ENCODE assay signal across 11 mouse cellular contexts in the genomic region with DNA sequence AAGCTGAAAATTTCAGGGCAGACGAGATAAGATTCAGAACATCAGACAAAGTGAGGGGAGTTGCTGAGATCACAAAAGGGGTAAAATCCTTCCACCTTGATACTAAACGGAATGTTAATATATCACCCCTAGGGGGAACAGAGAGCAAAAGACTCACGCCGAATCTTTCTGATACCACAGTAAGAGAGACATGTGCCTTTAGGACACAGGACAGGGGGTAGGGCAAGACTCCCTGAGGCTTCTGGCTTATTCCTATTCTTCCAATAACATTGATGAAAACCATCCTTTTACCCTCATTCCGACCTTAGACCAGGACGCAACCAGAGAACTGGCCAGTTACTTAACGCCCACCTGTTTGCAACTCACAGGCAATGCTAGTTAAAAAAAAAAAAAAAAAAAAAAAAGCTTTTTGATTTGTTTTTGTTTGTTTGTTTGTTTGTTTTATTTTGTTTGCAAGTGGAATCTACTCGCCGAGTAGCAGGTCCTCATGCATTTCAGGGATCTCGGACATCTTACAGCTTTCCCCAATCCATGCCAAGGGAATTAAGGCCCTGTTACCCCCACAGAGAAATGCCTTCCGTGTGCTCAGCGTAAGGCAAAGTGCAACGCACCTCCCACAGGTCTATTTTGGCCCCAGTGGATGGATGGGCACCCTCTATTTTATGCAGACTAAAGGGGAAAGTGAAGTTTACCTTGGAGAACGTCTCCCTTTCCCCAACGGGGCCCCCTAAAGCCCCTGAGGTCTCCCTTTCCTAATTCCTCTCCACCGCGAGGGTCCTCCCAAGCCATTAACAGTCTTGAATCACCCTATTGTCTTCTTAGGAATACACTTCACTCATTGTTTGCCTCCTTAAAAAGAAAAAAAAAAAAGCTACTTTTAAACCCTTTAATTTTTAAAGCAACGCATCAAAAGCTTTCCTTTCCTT.
A peak's percentile ranks its signal among the peaks of the same experiment; 100 is the strongest.
DNase-seq lines count a peak whose midpoint lies in the region; ATAC-seq lines count a peak whose summit lies in the region.
"Had no signal": no experiment of that assay in that cellular context is flagged by ENCODE, and none has a peak within 500 bp of the region (broad histone marks: within the 10 kb centered on the region; RNA-seq: fewer than 3 reads in every experiment).

No protein-coding gene starts in this region.

- H3K4me2 ChIP-seq in neural tube, embryonic 11.5 days (ENCODE audit: low read depth), result peak overlapping the region; percentile 25
- peak overlapping the region; percentile 47 for H3K4me2 ChIP-seq in forebrain, embryonic 14.5 days (ENCODE audit: low read length)
- peak overlapping the region; percentile 44 for H3K4me2 ChIP-seq in midbrain, embryonic 12.5 days (replicated peaks)
- H3K4me2 ChIP-seq: lung, embryonic 15.5 days had no signal

- H3K9ac ChIP-seq in neural tube, embryonic 11.5 days (ENCODE audit: low read length), result no peak overlapping the region
- no peak overlapping the region; the same call in 1 of the 2 replicates for H3K9ac ChIP-seq in forebrain, embryonic 14.5 days (ENCODE audit: low read length)
- H3K9ac ChIP-seq in midbrain, embryonic 12.5 days (replicated peaks), result no peak overlapping the region
- H3K9ac ChIP-seq: lung, embryonic 15.5 days had no signal

- 50% methylated on average over 18 of the region's 18 CpGs for WGBS in neural tube, embryonic 11.5 days
- 5% methylated on average over 18 of the region's 18 CpGs for WGBS in forebrain, embryonic 14.5 days
- WGBS in midbrain, embryonic 12.5 days, result 26% methylated on average over 18 of the region's 18 CpGs

- peaks cover 8% of the 10 kb centered on the region for H3K4me1 ChIP-seq in neural tube, embryonic 11.5 days (ENCODE audit: control insufficient read depth, insufficient read depth, low read length)
- peaks cover 20% of the 10 kb centered on the region; the same call in 1 of the 2 replicates for H3K4me1 ChIP-seq in forebrain, embryonic 14.5 days (ENCODE audit: control insufficient read depth, insufficient read depth, low read length)
- H3K4me1 ChIP-seq in midbrain, embryonic 12.5 days, result peaks cover 44% of the 10 kb centered on the region

- no peak for DNase-seq in neural tube, embryonic 11.5 days (ENCODE audit: low spot score)
- DNase-seq in neural tube, embryonic 10.5 days (ENCODE audit: extremely low spot score, low spot score), result no peak
- peak; percentile 54 for DNase-seq in forebrain, embryonic 14.5 days (ENCODE audit: low spot score)
- DNase-seq in Muller cell, postnatal 12 days (ENCODE audit: inconsistent ontology term), result no peak
- no peak for DNase-seq in adrenal gland, postnatal 10 days
- DNase-seq in gastrocnemius, postnatal 10 days, result no peak
- DNase-seq: kidney, postnatal 14 days had no signal

- H3K27me3 ChIP-seq in neural tube, embryonic 11.5 days (ENCODE audit: control insufficient read depth, insufficient read depth, low read length), result no peaks in the 10 kb centered on the region
- H3K27me3 ChIP-seq in forebrain, embryonic 14.5 days (replicated peaks; ENCODE audit: control insufficient read depth, insufficient read depth, low read length), result no peaks in the 10 kb centered on the region
- peaks cover 32% of the 10 kb centered on the region for H3K27me3 ChIP-seq in midbrain, embryonic 12.5 days
- H3K27me3 ChIP-seq: lung, embryonic 15.5 days had no signal

- H3K9me3 ChIP-seq in neural tube, embryonic 11.5 days (ENCODE audit: control insufficient read depth, low read length), result no peaks in the 10 kb centered on the region
- H3K9me3 ChIP-seq in forebrain, embryonic 14.5 days (replicated peaks; ENCODE audit: control insufficient read depth, low read length), result no peaks in the 10 kb centered on the region
- no peaks in the 10 kb centered on the region for H3K9me3 ChIP-seq in midbrain, embryonic 12.5 days
- H3K9me3 ChIP-seq: G1E; lung, embryonic 15.5 days had no signal

- no peak overlapping the region for H3K27ac ChIP-seq in neural tube, embryonic 11.5 days (ENCODE audit: low read depth, low read length)
- H3K27ac ChIP-seq in forebrain, embryonic 14.5 days (ENCODE audit: low read depth, low read length), result no peak overlapping the region
- H3K27ac ChIP-seq in midbrain, embryonic 12.5 days (replicated peaks), result no peak overlapping the region
- H3K27ac ChIP-seq: gastrocnemius, adult 2 months; lung, embryonic 15.5 days had no signal

- no peak for ATAC-seq in neural tube, embryonic 11.5 days (ENCODE audit: insufficient read depth, low FRiP score, low TSS enrichment)
- ATAC-seq in forebrain, embryonic 14.5 days, result 0 out of 2 replicates have a peak, but pooled peaks have one; percentile 22
- no peak for ATAC-seq in midbrain, embryonic 12.5 days (ENCODE audit: low FRiP score, low read depth)

- H3K4me3 ChIP-seq in neural tube, embryonic 11.5 days (ENCODE audit: low read depth, low read length), result peak overlapping the region; percentile 8; the same call in 1 of the 2 replicates
- peak overlapping the region; percentile 14; the same call in 1 of the 2 replicates for H3K4me3 ChIP-seq in forebrain, embryonic 14.5 days (ENCODE audit: low read depth, low read length)
- H3K4me3 ChIP-seq in midbrain, embryonic 12.5 days, result no peak overlapping the region; the same call in 1 of the 2 replicates
- H3K4me3 ChIP-seq: lung, embryonic 15.5 days had no signal

- no peaks in the 10 kb centered on the region for H3K36me3 ChIP-seq in neural tube, embryonic 11.5 days (ENCODE audit: control insufficient read depth, insufficient read depth, low read length)
- H3K36me3 ChIP-seq in forebrain, embryonic 14.5 days (ENCODE audit: control insufficient read depth, insufficient read depth, low read length), result no peaks in the 10 kb centered on the region
- no peaks in the 10 kb centered on the region for H3K36me3 ChIP-seq in midbrain, embryonic 12.5 days
- H3K36me3 ChIP-seq: lung, embryonic 15.5 days had no signal
